Mouse (Mus musculus) c-Kit-positive CD71-negative TER-119-negative erythroid progenitor cells, embryonic 14.5 days (primary cell): ENCODE results near the gene Rln3.

Experiments used
- DNase-seq: peaks from one replicate; pipeline ENCODE4 v3.0.0-alpha.2; 2013; ENCODE audit warnings: low read depth

Gene Rln3

GRCm38 (mm10) chr8:84065037-84065436, 20.2 kb upstream of the Rln3 start, which contains the start of gene Gm10643:
Gene Gm10643 (minus strand): TSS chr8:84065137.
- no peak for DNase-seq

- DNase-seq, result no peak
These were observed 19.2 kb upstream of the Rln3 start for GRCm38 (mm10) chr8:84063861-84064610.

- no peak for DNase-seq
These were observed 15.4 kb upstream of the Rln3 start for GRCm38 (mm10) chr8:84060245-84060644.

- DNase-seq, result no peak
These were observed 14.4 kb upstream of the Rln3 start for GRCm38 (mm10) chr8:84059226-84059625.

- no peak for DNase-seq
These were observed 13.0 kb upstream of the Rln3 start for GRCm38 (mm10) chr8:84057827-84058226.

GRCm38 (mm10) chr8:84053229-84053628, 8.4 kb upstream of the Rln3 start:
- DNase-seq, result no peak

GRCm38 (mm10) chr8:84052746-84053145, 7.9 kb upstream of the Rln3 start:
- DNase-seq, result no peak

- no peak for DNase-seq
These were observed 3.4 kb upstream of the Rln3 start for GRCm38 (mm10) chr8:84048171-84048570.

- no peak for DNase-seq
These were observed 1.7 kb upstream of the Rln3 start for GRCm38 (mm10) chr8:84046505-84046904.

- DNase-seq, result no peak
These were observed 697 bp downstream of the Rln3 start for GRCm38 (mm10) chr8:84044103-84044502.

- no peak for DNase-seq
These were observed 1.9 kb downstream of the Rln3 start for GRCm38 (mm10) chr8:84042948-84043342.

GRCm38 (mm10) chr8:84042066-84042947, 2.5 kb downstream of the Rln3 start, which contains the start of gene Il27ra:
Gene Il27ra (minus strand): TSS chr8:84042589.
- DNase-seq, result no peak

GRCm38 (mm10) chr8:84039050-84039449, 5.8 kb downstream of the Rln3 start:
- peak; percentile 78 for DNase-seq

GRCm38 (mm10) chr8:84038015-84038414, 6.8 kb downstream of the Rln3 start:
- no peak for DNase-seq

- no peak for DNase-seq
These were observed 12.0 kb downstream of the Rln3 start for GRCm38 (mm10) chr8:84032777-84033176.

GRCm38 (mm10) chr8:84029272-84029671, 15.5 kb downstream of the Rln3 start:
- no peak for DNase-seq

- peak; percentile 49 for DNase-seq
These were observed 17.4 kb downstream of the Rln3 start for GRCm38 (mm10) chr8:84027449-84027848.

- DNase-seq, result no peak
These were observed 18.9 kb downstream of the Rln3 start for GRCm38 (mm10) chr8:84025863-84026262.

GRCm38 (mm10) chr8:84024171-84024570, 20.6 kb downstream of the Rln3 start:
- DNase-seq, result peak; percentile 54

GRCm38 (mm10) chr8:84023631-84024030, 21.2 kb downstream of the Rln3 start:
- no peak for DNase-seq

GRCm38 (mm10) chr8:84023085-84023484, 21.7 kb downstream of the Rln3 start:
- no peak for DNase-seq

GRCm38 (mm10) chr8:84021569-84021968, 23.2 kb downstream of the Rln3 start:
- DNase-seq, result no peak

GRCm38 (mm10) chr8:84021096-84021495, 23.7 kb downstream of the Rln3 start, which contains the start of gene Palm3:
Gene Palm3 (plus strand): TSS chr8:84021471.
- DNase-seq, result no peak
